Mouse (Mus musculus): Measurements from ENCODE around the gene Sbk1.
A peak's percentile ranks its signal among the peaks of the same experiment; 100 is the strongest.
"Not testable (repeated sequence)": the region's sequence is repeated elsewhere in the genome, so short reads cannot be mapped to it uniquely, and the experiment has no call there.

Sbk1 gene

GRCm38 (mm10) chr7:126287493-126288103 lies 15.2 kb downstream of the Sbk1 start:
- DNase-seq (ENCODE audit: low read depth, low spot score): no peak

- no peak for DNase-seq (ENCODE audit: low read depth, low spot score)
These were observed 15.7 kb downstream of the Sbk1 start for GRCm38 (mm10) chr7:126288104-126288497.

GRCm38 (mm10) chr7:126288571-126289091 lies 16.2 kb downstream of the Sbk1 start:
- peak; percentile 40 for DNase-seq (ENCODE audit: low read depth, low spot score)

- no peak for DNase-seq (ENCODE audit: low read depth, low spot score)
These were observed 17.0 kb downstream of the Sbk1 start for GRCm38 (mm10) chr7:126289371-126289770.

GRCm38 (mm10) chr7:126289956-126290355 lies 17.5 kb downstream of the Sbk1 start:
- DNase-seq (ENCODE audit: low read depth, low spot score): no peak

- no peak for DNase-seq (ENCODE audit: low read depth, low spot score)
These were observed 19.5 kb downstream of the Sbk1 start for GRCm38 (mm10) chr7:126291681-126292545.

GRCm38 (mm10) chr7:126293091-126293490 lies 20.7 kb downstream of the Sbk1 start:
- DNase-seq (ENCODE audit: low read depth, low spot score): no peak

GRCm38 (mm10) chr7:126297579-126298460 lies 25.4 kb downstream of the Sbk1 start:
- no peak for DNase-seq (ENCODE audit: low read depth, low spot score)

- DNase-seq (ENCODE audit: low read depth, low spot score): no peak
These were observed 26.4 kb downstream of the Sbk1 start for GRCm38 (mm10) chr7:126298856-126299255.

GRCm38 (mm10) chr7:126301831-126302230 lies 29.4 kb downstream of the Sbk1 start:
- not testable (repeated sequence) for DNase-seq (ENCODE audit: low read depth, low spot score)

GRCm38 (mm10) chr7:126311822-126312221 lies 39.4 kb downstream of the Sbk1 start:
- DNase-seq (ENCODE audit: low read depth, low spot score): no peak

- no peak for DNase-seq (ENCODE audit: low read depth, low spot score)
These were observed 40.9 kb downstream of the Sbk1 start for GRCm38 (mm10) chr7:126313309-126313708.

- no peak for DNase-seq (ENCODE audit: low read depth, low spot score)
These were observed 41.9 kb downstream of the Sbk1 start for GRCm38 (mm10) chr7:126314273-126314672.

GRCm38 (mm10) chr7:126323729-126324128 lies 51.3 kb downstream of the Sbk1 start:
- peak; percentile 63 for DNase-seq (ENCODE audit: low read depth, low spot score)

GRCm38 (mm10) chr7:126324791-126325190 lies 52.4 kb downstream of the Sbk1 start:
- DNase-seq (ENCODE audit: low read depth, low spot score): no peak

GRCm38 (mm10) chr7:126325576-126326273 lies 53.3 kb downstream of the Sbk1 start:
- not testable (repeated sequence) for DNase-seq (ENCODE audit: low read depth, low spot score)

GRCm38 (mm10) chr7:126328848-126329247 lies 56.4 kb downstream of the Sbk1 start:
- DNase-seq (ENCODE audit: low read depth, low spot score): not testable (repeated sequence)

GRCm38 (mm10) chr7:126329907-126330645 lies 57.7 kb downstream of the Sbk1 start:
- no peak for DNase-seq (ENCODE audit: low read depth, low spot score)

GRCm38 (mm10) chr7:126330693-126331092 lies 58.3 kb downstream of the Sbk1 start:
- no peak for DNase-seq (ENCODE audit: low read depth, low spot score)

GRCm38 (mm10) chr7:126332691-126333090 lies 60.3 kb downstream of the Sbk1 start:
- no peak for DNase-seq (ENCODE audit: low read depth, low spot score)
